Mouse (Mus musculus) monocyte, adult 5-6 weeks (primary cell): ENCODE data around the gene Akt1. TPM values are rescaled to one million over a fixed set of nuclear protein-coding genes. Genes with fewer than 3 reads are reported as not detected.

Source experiments
- ATAC-seq: fragments of 153-309, 156-312 bp; replicated peaks from 2 replicates; pipeline ENCODE4 v1.8.0; 2017; ENCODE audit warnings: mild to moderate bottlenecking; ENCODE audit not compliant: low TSS enrichment, insufficient number of reproducible peaks, severe bottlenecking, poor library complexity, low FRiP score
- total RNA-seq: library from RNA; stranded (forward); fragments of 200-1000, 200-491, 200-594 nt; gene quantifications from 3 replicates; pipeline ENCODE4 v1.2.3, GENCODE M21; 2017

The Akt1 gene
- total RNA-seq, 1 experiment from 2014 or later = 190 TPM

DNA sequence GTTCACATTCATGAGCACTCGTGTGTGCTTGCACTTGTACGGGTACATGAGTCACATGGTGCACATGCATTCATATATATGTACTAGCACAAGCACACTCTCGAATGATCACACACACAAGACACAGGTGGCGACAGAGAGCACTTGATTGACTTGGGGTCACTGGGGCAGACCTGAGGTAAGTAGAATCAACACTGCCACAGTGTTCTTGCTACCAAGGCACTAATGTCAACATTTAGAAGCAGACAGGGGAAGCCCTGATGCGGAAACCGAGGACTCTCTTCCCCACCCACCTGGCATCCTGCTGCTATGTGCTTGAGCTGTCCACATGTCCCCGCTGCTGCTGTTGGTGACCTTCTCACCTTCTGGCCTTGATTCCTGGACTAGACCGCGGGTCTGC is 41.0 kb downstream of the Akt1 start:
- ATAC-seq = no peak

DNA sequence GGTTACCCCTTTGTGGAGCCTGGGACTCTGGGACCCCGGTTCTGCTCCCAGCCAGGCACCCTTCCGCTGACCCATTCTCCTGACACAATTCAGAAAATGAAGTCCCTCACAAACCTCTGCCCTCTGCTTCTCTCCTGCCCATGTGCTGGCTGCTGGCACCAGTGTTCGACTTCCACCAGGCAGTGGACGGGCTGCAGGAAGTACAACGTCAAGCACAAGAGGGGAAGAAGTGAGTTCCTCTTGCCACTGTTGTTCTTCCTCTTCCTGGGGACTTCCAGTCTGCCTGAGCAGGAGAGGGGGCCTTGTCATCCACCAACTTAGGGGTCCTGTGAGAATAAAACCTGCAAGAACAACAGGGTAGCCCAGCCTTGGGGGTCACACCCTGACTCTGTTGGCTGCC is 41.8 kb downstream of the Akt1 start:
- peak; percentile 30 for ATAC-seq

DNA sequence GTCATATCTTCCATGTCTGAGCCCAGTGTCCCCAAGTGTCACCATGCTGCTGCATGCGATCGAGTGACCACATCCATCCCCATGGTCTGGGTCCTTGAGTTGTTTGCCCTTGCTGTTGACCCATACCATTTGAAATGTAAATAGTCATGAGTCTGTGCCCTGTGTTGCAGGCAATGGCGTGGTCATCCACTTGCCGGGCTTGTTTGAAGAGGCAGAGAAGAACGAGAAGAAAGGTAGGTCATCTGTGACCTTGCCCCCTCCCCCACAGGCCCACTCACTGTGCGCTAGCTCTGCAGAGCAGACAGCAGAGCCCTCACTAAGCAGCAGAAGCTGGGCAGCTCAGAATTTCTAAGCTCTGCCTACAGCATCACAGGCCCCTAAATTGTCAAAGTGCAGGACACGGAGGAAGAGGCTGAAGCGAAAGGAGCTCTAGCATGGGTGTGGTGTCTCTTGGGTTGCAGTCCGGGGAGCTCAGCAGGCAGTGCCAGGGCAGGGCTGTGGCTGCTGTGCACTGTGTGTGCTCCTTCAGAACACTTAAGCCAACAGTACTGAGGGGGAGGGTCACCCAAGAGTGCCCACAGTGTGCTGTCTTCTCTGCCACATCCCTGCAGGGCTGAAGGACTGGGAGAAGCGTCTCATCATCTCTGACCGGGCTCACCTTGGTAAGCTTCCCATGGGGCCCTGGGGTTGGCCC is 42.5 kb downstream of the Akt1 start:
- ATAC-seq = 0 out of 2 replicates have a peak, but pooled peaks have one; percentile 7

DNA sequence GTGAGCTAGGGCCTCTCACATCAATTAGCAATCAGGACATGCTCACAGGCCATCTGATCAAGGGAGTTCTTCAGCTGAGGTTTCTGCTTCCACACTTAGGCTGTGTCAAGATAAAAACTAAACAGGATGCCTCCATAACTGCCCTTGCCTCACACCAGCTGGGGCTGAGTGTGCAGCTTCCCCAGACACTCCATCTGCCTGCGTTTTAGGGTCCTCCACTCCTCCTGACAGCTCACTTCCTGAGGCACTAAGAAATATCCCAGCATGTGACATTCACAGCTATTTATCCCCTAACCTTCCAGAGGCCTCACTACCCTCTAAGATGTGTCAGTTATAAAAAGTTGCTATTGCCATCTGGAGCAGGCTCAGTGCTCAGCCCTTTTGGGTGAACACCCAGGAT is 43.2 kb downstream of the Akt1 start:
- no peak for ATAC-seq

DNA sequence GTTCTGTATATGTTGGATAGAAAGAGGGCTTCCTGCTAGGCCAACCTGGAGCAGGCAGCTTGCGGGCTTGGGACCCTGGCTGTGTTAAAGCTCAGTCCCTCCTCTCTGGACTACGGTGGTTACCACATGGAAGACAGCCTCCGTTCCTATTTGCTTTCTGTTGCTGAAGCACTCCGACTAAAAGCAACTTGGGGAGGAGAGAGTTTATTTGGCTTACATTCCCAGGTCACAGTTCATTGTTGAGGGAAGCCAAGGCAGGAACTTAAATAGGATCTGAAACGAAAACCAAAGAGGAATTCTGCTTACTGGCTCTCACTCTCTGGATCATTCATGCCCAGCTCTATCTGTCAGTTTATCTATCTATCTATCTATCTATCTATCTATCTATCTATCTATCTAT is 43.9 kb downstream of the Akt1 start:
- no peak for ATAC-seq

DNA sequence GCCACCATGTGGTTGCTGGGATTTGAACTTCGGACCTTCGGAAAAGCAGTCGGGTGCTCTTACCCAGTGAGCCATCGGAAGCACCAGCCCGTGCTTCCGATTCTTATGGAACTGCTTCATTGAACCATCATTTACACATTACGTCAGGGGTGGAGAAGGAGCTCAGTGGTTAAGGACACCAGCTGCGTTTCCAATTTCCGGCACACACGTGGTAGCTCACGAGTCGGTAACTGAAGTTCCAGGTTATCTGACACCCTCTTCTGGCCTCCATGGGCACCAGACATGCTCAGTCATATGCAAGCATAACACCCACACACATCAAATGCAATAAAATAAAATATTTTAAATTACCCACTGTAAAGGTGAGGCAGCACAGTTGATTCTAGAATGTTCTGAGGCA is 44.7 kb downstream of the Akt1 start:
- no peak for ATAC-seq

DNA sequence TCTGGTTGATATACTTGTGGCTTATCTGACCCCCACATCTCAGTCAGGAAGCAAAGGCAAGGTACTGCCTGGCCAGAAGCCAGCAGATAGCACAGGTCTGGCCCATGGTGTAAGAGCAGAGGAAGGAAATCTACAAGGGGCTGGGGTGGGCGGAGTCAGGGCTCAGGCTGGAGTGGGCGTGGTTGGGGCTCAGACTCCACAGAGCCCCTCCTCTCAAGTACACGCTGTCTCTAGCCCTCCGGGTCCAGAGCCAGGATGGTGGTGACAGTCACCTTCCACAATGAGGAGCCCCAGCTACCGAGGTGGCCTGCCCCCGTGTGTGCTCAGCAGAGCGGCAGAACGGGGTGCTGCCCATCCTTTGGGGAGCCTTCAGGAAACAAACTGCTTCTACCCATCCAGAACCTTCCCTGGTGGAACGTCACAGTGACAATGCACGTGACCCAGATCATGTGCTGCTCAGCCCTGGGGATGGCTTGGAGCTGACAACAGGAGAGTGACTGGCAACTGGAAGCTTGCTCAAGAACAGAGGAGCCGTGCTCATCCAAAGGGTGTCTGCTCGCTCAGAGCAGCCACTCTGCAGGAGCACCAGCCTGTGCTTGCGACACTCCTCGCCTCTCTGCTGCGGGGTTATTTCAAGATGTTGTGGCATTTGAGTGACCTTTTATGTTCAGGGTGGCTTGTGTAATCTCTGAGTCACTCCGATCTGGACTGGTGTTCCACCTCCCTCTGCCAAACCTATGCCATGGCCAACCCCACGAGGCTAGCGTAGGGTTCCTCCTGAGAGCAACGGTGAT is 45.6 kb downstream of the Akt1 start:
- peak; percentile 68 for ATAC-seq

DNA sequence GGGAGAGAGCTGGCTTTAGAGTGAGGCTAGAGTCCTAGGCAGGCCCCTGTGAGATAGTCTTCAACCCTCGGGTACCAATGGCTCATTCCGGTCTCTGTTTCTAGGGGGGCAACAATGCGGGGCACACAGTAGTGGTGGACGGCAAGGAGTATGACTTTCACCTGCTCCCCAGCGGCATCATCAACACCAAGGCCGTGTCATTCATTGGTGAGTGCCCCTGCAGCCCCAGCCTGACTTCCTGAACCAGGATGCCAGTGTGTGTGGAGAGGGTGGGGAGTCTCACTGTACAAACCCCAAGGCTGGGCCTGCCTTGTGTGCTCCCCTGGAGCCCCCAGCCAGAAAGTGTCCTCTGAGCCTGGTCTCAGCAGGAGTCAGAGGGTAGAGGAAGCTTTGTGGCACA is 46.5 kb downstream of the Akt1 start:
- ATAC-seq = no peak

DNA sequence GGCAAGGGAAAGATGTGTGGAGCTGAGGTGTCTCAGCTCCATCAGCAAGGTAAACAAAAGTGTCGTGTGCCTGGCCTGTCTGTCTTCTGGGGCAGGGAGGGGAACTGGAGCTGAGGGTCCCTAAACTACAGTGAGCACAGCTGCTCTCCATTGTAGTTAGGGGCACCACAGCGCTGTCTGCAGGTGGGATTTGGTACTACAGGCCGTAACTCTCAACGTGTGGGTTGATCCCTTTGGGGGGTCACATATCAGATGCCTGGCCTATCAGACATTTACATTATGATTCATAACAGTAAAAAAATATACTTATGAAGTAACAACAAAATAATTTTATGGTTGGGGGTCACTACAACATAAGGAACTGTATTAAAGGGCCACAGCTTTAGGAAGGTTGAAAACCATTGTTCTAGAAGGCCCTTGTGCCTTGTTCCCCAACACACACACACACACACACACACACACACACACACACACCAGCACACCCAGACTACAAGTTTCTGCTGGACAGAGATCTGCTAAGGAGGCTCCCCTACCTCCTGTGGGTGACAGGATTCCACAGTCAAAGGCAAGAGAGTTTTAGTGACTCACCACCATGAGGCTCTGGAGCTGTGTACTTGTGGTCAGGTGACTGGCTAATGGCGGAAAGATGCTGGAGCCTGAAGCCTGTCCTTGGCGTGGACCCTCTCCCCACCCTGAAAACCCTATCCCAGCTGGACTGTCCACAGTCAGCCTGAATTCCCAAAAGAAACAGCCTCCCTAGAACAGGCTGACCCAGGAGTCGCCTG is 47.4 kb downstream of the Akt1 start:
- no peak for ATAC-seq

DNA sequence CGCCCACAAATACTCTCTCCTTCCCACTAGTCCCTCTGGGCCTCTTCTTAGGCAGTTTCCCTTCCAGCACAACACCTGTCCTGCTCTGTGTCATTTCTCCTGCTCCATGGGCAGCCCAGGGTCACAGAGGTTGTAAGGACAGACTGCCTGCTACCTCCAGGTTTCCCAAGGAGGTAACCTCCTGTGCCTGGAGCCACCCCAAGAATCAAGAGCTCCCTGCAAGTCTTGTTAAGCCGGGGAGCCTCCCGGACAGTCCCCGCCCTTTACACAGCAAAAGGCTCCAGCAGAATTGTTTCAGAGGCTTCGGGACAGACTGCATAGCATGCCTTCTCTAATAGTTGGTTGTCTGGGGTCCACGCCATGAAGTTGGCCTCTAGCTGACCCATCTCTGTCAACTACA is 48.2 kb downstream of the Akt1 start:
- ATAC-seq = no peak

DNA sequence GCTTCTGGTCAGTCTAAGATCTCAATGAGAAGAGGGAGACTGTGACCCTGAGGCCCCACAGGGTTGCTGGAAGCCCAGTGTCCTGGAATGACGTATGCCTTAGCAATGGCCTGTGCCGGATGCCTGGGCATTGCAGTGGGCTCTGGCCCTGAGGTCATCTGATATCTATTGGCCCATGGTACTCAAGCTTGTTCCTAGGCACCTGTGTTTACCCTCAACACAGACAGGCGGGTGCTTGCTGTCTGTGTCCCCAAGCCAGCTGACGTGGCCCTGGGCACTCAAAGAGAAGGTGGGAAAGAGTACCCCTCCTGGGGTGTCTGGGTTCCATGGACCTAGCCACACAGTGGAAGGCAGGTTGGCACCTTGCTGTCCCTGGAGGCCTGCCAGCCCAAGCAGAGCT is 49.0 kb downstream of the Akt1 start:
- no peak for ATAC-seq

DNA sequence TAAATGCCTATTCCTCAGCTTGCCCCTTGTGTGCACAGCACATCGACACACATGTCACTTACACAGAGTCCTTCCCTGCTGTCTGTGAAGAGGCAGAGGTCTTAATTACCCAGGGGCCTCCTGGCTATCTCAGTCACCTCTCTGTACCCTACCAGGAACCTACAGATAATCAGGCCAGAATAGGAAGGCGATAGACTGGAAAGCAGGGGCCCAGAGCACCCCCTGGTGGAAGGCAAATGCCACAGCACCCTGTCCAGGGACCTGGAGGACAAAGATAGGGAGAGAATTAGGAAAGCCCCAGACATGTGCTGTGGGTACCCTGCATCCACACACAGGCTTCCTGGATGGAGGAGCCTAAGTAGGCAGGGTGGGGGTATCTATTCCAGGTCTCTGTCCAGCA is 50.9 kb downstream of the Akt1 start:
- 0 out of 2 replicates have a peak, but pooled peaks have one; percentile 20 for ATAC-seq

DNA sequence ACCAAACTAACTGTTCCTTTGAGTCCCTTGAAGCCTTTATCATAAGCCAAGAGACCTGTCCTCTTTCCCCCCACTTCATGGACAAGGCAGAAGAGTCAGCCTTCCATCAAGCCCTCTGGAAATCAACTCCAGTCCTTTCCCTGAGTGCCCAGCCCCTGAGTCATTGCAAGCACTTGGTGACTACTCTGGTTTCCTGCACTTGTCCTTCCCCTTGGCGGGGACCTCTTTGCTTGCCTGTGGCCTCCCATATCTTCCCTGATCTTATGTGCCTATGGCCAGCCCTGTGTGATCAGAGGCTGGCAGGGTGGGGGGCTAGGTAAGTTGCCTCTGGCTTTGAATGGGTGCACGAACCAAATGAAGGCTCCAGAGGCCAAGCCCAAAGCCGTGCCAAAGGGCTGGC is 52.8 kb downstream of the Akt1 start:
- no peak for ATAC-seq

DNA sequence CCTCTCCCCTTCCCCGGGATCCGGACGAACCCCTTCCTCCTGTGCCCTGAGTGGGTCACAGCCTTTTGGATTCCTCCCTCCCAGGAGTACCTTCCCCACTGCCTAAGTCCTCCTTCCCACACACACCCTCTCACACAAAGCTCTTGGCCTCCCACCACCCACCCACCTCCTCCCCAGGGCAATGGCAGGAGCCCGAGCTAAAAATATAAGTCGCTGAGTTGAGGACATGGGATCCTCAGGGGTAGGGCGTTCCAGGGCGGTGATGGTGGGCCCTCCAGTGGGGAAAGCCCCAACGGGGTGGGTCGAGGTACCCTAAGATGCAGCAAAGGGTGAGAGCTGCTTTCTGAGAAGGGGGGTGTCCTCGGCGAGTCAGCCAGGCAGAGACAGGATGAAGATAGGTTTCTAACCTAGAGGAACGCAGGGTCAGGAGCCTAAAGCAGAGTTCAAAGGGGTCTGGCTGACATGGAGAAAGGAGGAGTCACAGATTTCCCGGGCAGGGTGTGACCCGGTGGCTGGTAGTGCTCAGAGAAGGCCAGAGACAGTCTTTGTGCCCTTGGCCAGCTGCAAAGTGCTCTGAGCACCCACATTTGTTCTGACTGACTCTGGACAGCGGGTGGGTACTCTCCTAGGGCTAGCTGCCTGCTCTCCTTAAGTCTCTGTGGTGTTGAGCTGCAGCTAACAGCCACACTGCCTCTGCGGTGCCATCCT is 54.2 kb downstream of the Akt1 start:
- ATAC-seq = no peak

DNA sequence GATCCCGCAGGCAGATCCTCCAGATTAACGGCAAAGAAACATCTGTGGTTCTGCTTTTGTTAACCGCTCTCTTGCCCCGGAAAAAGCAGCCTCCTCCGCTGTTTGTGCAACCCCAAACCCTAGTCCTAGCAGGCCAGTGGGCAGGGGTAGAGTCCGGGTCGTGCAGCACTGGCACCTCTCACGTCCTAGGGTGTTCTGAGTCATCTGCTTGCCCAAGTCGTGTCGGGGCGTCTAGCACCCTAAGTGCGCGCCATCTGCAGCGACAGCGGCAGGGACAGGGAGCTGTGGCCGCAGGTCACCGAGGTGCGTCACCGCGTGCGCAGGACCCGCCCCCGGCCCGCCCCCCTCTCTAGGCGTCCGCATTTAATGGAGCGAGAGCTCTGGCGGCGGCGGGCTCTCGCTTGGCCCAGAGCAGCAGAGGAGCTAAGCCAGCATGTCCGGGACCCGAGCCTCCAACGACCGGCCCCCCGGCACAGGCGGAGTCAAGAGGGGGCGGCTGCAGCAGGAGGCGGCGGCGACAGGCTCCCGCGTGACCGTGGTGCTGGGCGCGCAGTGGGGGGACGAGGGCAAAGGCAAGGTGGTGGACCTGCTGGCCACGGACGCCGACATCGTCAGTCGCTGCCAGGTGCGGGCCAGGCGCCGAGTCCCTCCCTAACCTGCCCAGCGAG is 54.9 kb downstream of the Akt1 start, which contains the start of gene Adssl1:
Adssl1 (plus strand) TSS at position 360 of the 668 bp plus-strand sequence.
- peak; percentile 40 for ATAC-seq

DNA sequence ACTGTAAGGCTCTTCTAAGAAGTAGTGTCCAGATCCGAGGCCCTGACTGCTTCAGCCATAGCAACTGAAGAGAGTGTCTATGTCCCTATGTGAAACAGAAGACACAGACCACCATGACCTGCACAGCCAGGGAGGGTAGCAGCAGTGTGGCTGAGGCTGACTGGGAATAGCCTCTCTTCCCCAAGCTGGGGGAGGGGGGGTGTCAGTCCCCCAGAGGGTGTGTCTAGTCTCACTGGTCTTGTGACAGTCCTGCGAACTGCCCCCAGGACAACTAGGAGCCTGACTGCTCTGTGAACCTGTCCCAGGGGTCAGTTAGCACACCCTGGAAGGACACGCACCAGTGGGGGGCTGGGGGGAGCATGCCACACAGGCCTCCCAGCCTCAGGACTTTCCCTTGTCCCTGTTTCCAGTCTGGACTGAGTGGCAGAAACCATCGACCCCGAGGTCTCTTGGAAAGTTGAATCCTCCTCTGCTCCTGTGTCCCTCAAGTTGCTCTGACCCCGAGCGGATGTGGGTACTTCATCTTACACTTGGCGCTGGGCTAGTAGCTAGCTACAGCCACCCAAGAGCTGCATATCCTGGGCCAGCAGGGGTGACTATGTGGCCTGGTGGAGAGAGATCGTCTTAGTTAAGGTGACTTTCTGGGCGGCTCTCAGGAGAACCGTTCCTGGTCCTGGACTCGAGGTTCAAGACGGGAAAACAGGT is 55.6 kb downstream of the Akt1 start:
- no peak for ATAC-seq

DNA sequence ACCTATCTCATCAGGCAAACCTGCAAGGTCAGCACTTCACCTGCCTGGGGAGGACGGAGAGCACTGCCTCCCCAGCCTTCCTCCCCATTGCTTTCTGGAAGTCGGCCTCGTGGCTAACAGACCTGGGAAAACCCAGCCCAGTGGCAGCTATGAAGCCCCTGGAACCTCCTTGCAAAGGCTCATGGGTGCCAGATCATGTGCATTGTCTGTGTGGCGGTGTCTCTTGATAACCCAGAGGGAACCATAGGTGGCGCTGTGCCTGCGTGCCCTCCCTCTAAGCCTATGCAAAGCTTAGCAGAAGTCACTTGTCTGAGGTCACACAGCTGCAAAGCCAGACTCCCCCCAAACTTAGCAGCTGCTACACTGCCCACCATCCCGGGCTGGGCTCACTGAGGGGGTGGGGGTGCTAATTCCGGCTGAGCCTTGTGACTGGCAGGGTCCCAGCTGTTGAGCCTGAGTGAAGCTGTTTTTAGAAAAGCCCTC is 56.7 kb downstream of the Akt1 start:
- peak; percentile 33 for ATAC-seq

DNA sequence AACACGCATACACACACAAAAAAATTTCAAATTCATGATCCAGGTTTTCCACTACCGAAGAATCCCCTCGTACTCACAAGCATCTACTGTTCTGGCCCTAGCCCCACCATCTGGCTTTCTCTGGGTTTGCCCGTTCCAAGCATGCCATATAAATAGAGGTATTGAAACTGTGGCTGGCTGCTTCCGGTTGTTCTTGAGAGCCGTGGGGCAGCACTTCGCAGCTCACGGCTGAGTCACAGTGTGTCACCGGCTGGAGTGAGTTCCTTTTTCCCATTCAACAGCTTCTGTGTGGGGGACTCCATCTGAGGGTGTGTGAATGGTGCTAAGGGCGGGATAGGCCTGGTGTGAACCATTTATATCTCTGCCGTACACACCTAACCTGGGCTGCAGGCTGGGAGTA is 57.5 kb downstream of the Akt1 start:
- ATAC-seq = peak; percentile 52
